Mouse (Mus musculus) spleen, adult 2 months (tissue): ENCODE results near the gene Erp29. TPM values are rescaled to one million over a fixed set of nuclear protein-coding genes. Genes with fewer than 3 reads are reported as not detected.

ENCODE experiments used
- DNase-seq, 2 experiments: peaks; one replicate each; pipeline versions ENCODE4 v3.0.0 to v3.0.0-alpha.2; 2012 to 2021; ENCODE audit warnings: low spot score in 2 of 2, low read depth in 1 of 2
- H3K27ac ChIP-seq: fragments of 200-500 bp; 2 replicates; pipeline ENCODE4 v1.5.1; 2012; ENCODE audit warnings: low read length, inconsistent platforms; ENCODE audit not compliant: insufficient read depth
- H3K27me3 ChIP-seq: fragments of 200-500 bp; 2 replicates; pipeline ENCODE4 v1.6.1; 2012; ENCODE audit warnings: mild to moderate bottlenecking, moderate library complexity, low read length, inconsistent platforms; ENCODE audit not compliant: control insufficient read depth, insufficient read depth
- H3K36me3 ChIP-seq: fragments of 200-500 bp; 2 replicates; pipeline ENCODE4 v1.6.1; 2012; ENCODE audit warnings: mild to moderate bottlenecking, low read length, inconsistent platforms; ENCODE audit not compliant: control insufficient read depth, insufficient read depth
- H3K4me1 ChIP-seq: fragments of 200-500 bp; 2 replicates; pipeline ENCODE4 v1.6.1; 2011; ENCODE audit warnings: inconsistent platforms; ENCODE audit not compliant: control insufficient read depth, insufficient read depth, insufficient read length
- H3K4me3 ChIP-seq: fragments of 200-500 bp; 2 replicates; pipeline ENCODE4 v1.5.1; 2011; ENCODE audit warnings: mild to moderate bottlenecking, inconsistent platforms; ENCODE audit not compliant: insufficient read depth, insufficient read length; ENCODE audit errors: extremely low read depth
- CTCF ChIP-seq: fragments of 200-500 bp; IDR thresholded peaks from 2 replicates; pipeline ENCODE4 v1.5.1; 2011; ENCODE audit warnings: mild to moderate bottlenecking, inconsistent platforms; ENCODE audit not compliant: insufficient read depth, insufficient read length, insufficient replicate concordance; ENCODE audit errors: extremely low read depth
- POLR2A ChIP-seq: fragments of 200-500 bp; IDR thresholded peaks from 2 replicates; pipeline ENCODE4 v1.6.1; 2011; ENCODE audit warnings: low read depth, low read length, inconsistent platforms
- WGBS: fragments of 180-500 bp; shearing (Covaris S2); methylation state at CpG from one replicate; pipeline ENCODE4 v1.1.7; 2018; 5-methylcytosine and 5-hydroxymethylcytosine counted together
- polyA plus RNA-seq: library from polyadenylated mRNA; depleted of rRNA; stranded (reverse); fragments of >200 nt; gene quantifications from 2 replicates; pipeline ENCODE4 v1.2.3, GENCODE M21; 2012

Gene Erp29
- polyA plus RNA-seq, 1 experiment, result 47.5 TPM

- TF ChIP-seq POLR2A (no peak), CTCF (no peak)
- H3K4me3 ChIP-seq, result no peak overlapping the region
- H3K27ac ChIP-seq, result no peak overlapping the region
- no peaks in the 10 kb centered on the region for H3K27me3 ChIP-seq
- H3K36me3 ChIP-seq, result no peaks in the 10 kb centered on the region
- DNase-seq, result no peak
- no peaks in the 10 kb centered on the region for H3K4me1 ChIP-seq
- WGBS, result 86% methylated on average over 7 of the region's 7 CpGs
Observed at GRCm38 (mm10) chr5:121474610-121475009, 22.3 kb upstream of the Erp29 start.

- Histone ChIP-seq H3K27me3 (no peaks in the 10 kb centered on the region), H3K4me1 (no peaks in the 10 kb centered on the region), H3K27ac (no peak overlapping the region), H3K36me3 (no peaks in the 10 kb centered on the region), H3K4me3 (no peak overlapping the region)
- DNase-seq, result no peak
- TF ChIP-seq CTCF (no peak), POLR2A (no peak)
- WGBS, result 86% methylated on average over 2 of the region's 2 CpGs
Observed at GRCm38 (mm10) chr5:121472411-121472810, 20.1 kb upstream of the Erp29 start.

- Histone ChIP-seq H3K36me3 (no peaks in the 10 kb centered on the region), H3K4me3 (no peak overlapping the region), H3K27me3 (no peaks in the 10 kb centered on the region), H3K4me1 (no peaks in the 10 kb centered on the region), H3K27ac (no peak overlapping the region)
- TF ChIP-seq CTCF (no peak), POLR2A (no peak)
- WGBS, result 57% methylated on average over 3 of the region's 3 CpGs
- DNase-seq, result no peak
Observed at GRCm38 (mm10) chr5:121469566-121469965, 17.3 kb upstream of the Erp29 start.

- TF ChIP-seq POLR2A (no peak), CTCF (no peak)
- 85% methylated on average over 5 of the region's 5 CpGs for WGBS
- no peak for DNase-seq
- no peak overlapping the region for H3K27ac ChIP-seq
- H3K27me3 ChIP-seq, result no peaks in the 10 kb centered on the region
- no peaks in the 10 kb centered on the region for H3K36me3 ChIP-seq
- H3K4me1 ChIP-seq, result no peaks in the 10 kb centered on the region
- H3K4me3 ChIP-seq, result no peak overlapping the region
Observed at GRCm38 (mm10) chr5:121463601-121464250, 11.4 kb upstream of the Erp29 start.

GRCm38 (mm10) chr5:121462967-121463366, 10.7 kb upstream of the Erp29 start:
- H3K27ac ChIP-seq, result no peak overlapping the region
- no peak for DNase-seq
- WGBS, result 95% methylated on average over 5 of the region's 5 CpGs

GRCm38 (mm10) chr5:121462171-121462502, 9.8 kb upstream of the Erp29 start:
- TF ChIP-seq POLR2A (no peak), CTCF (no peak)
- H3K36me3 ChIP-seq, result no peaks in the 10 kb centered on the region
- H3K4me1 ChIP-seq, result no peaks in the 10 kb centered on the region
- H3K27me3 ChIP-seq, result no peaks in the 10 kb centered on the region
- H3K27ac ChIP-seq, result no peak overlapping the region
- 14% methylated on average over 1 of the region's 1 CpGs for WGBS
- no peak for DNase-seq
- H3K4me3 ChIP-seq, result no peak overlapping the region

More at GRCm38 (mm10) chr5:121462967-121463366, 10.7 kb upstream of the Erp29 start:
- Histone ChIP-seq H3K36me3 (no peaks in the 10 kb centered on the region), H3K27me3 (no peaks in the 10 kb centered on the region), H3K4me1 (no peaks in the 10 kb centered on the region), H3K4me3 (no peak overlapping the region)
- TF ChIP-seq POLR2A (no peak), CTCF (no peak)

- no peaks in the 10 kb centered on the region for H3K27me3 ChIP-seq
- 74% methylated on average over 4 of the region's 4 CpGs for WGBS
Observed at GRCm38 (mm10) chr5:121461339-121462170, 9.2 kb upstream of the Erp29 start.

More at GRCm38 (mm10) chr5:121461339-121462170, 9.2 kb upstream of the Erp29 start:
- DNase-seq, result no peak
- no peak overlapping the region for H3K4me3 ChIP-seq
- H3K27ac ChIP-seq, result no peak overlapping the region
- no peaks in the 10 kb centered on the region for H3K4me1 ChIP-seq
- no peaks in the 10 kb centered on the region for H3K36me3 ChIP-seq
- no peak for TF ChIP-seq CTCF
- TF ChIP-seq POLR2A, result no peak
